Mouse (Mus musculus): ENCODE measurements at regions not wholly inside any gene's neighbourhood (a gene's known extent, or its start where the extent isn't known, plus 50 kb on each side); places are given as distances from the start of the nearest gene placed in this dataset.

GRCm38 (mm10) chr17:9995321-9995720 is 324.3 kb downstream of the Qk start:
- no peak for DNase-seq (ENCODE audit: low spot score in 2 of 2)

DNA sequence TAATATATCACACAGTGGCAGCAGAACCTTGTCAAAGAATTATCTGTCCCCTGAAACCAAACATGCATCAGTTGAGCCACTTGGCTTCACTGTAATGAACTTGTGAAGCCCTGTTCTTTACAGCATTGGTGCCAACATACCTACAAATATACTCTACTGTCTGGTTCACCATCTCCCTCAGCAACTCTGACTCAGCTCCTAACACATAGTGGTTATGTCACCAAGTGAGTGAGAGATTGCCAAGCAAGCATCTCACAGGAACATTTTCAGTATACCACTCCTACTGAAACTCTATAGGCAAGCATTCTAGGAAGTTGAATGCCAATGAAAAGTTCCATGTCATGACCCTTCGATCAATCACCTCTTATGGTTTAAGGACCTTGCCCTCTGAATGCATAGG is 321.2 kb upstream of the Pabpc6 start:
- DNase-seq (ENCODE audit: low spot score in 2 of 2): no peak

GRCm38 (mm10) chr17:9981273-9981672 is 311.8 kb upstream of the Pabpc6 start:
- no peak for DNase-seq (ENCODE audit: low spot score in 2 of 2)

DNA sequence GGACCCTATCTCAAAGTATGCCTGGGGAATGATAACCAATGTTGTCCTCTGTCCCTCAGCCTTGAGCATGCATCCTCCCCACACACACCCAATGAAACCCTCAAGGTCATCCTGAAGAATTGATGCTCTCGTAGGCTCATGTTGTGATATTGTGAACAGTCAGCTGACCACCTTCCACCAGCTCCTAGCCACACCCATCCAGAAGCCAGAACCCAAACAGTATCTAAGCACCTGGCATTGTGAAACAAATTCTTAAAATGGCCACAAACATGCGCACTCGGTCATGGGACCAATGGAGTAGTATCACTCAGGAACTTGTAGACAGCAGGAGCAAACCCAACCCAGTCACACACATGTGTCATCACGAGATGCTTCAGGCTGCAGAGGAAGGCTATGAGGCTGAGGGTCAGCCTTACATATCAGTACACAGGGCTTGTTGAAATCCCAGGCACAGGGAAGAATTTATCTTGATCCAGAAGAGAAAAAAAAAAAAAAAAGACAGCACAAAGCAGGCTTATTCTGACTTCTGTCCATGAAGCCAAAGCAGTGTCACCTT is 307.4 kb upstream of the Pabpc6 start:
- DNase-seq (ENCODE audit: low spot score in 2 of 2): no peak

DNA sequence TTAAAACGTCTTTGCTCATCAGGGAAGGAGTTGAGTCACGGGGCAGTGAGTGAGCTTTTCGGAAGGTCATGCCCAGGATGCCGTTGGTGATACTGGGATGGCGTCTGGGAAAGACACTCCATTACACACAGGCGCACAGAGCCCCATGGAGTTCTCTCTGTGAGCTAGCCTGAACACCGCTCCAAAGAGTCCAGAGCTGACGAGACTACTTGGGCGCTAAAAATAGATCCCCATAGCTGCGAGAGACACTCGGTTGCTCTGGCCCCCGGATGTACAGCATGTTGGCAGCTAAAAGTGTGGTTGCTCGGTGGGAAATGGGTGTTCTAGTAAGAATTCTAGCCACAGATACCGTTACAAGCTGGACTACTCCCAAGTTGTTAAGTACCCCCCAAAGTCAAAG is 306.5 kb upstream of the Pabpc6 start:
- DNase-seq (ENCODE audit: low spot score in 2 of 2): no peak

- DNase-seq (ENCODE audit: low spot score in 2 of 2): no peak
These were observed 305.6 kb upstream of the Pabpc6 start for GRCm38 (mm10) chr17:9975153-9975552.

DNA sequence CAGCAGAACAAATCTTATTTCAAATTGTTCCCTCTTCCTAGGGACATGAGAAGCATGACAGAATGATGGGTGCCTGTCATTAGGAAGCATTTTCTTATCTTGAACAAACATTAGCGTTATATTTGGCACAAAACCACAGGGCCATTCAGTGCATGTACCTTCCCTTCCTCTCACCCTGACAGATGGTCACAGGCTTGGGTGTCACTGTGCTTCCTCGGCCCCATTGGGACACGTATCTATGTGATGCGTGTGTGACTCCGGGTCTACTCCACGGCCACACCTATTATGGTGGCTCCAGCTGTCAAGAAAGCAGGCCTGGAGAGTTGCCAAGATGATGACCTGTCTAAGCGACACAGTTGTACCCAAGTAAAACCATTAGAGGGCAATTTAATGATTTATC is 298.5 kb upstream of the Pabpc6 start:
- DNase-seq (ENCODE audit: low spot score in 2 of 2): no peak

GRCm38 (mm10) chr17:9962893-9963436 is 293.4 kb upstream of the Pabpc6 start:
- DNase-seq (ENCODE audit: low spot score in 2 of 2): no peak

GRCm38 (mm10) chr17:9948985-9949667 is 279.6 kb upstream of the Pabpc6 start:
- no peak for DNase-seq (ENCODE audit: low spot score in 2 of 2)

DNA sequence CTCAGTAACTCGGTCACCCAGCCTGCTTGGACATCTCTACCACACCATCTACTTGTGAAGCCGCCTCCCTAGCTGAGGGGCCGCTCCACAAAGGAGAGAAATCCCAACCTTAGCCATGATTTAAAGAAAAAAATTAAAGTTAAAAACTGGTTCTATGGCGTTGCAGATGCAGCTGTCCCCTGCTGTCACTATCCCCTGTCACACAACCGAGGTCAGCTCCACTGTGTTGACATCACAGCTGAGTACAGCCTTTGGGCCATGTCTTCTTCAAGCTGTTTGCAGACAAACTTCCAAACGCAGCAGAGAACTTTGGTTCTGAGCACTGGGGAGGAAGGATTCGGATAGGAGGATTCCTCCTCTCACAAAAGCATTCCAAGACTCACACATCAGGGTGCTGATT is 278.1 kb upstream of the Pabpc6 start:
- no peak for DNase-seq (ENCODE audit: low spot score in 2 of 2)

DNA sequence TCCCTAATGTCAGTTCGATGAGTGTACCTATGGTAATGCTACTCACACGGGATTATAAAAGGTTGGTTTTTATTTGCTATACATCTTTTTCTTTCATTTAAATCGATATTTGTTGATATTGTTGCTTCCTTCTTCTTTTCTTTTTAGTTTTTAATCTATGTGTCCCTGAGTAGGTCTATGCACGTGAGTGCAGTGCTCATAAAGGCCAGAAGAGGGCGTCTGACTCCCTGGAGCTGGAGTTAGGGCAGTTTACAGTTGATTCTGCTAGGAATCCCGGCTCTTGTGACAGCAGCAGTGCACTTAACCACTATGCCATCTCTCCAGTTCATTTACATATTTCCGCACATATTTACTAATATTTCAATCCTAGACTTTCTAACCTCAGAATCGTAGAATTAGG is 275.0 kb upstream of the Pabpc6 start:
- no peak for DNase-seq (ENCODE audit: low spot score in 2 of 2)

DNA sequence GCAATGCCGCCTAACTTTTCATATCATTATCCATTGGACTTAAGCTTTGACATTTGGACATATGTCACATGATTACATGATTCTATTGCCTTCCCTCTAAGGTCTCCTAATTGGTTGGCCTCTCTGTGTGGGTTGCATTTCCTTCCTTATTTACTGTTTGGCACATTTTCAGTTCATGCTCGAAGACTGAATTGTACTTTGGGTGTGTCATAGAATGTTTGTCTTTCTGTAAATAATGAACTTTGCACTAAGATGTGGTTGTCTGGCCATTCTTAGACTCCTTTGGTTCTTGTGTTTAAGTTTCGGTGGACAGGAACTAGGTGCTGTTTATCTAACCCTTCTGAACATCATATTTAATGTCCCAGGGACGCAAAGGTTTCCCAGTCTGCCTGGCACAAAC is 272.7 kb upstream of the Pabpc6 start:
- no peak for DNase-seq (ENCODE audit: low spot score in 2 of 2)

DNA sequence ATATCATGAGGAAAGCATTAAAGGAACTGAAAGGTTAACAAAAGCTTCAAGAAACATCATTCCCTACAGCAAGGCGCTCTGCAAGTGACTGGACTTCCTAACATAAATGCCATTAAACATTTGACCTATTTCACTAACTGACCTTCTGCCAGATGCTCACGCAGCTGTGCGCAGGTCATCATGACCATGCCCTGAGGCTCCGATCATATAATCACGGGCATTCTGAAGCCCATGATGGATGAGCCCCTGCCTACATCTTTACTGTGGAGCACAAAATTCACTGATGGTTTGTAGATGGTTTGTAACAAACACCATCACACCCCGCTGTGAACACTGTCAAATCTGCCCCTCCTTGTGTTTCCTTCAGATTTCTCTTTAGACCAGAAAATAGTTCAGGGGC is 270.1 kb upstream of the Pabpc6 start:
- no peak for DNase-seq (ENCODE audit: low spot score in 2 of 2)

DNA sequence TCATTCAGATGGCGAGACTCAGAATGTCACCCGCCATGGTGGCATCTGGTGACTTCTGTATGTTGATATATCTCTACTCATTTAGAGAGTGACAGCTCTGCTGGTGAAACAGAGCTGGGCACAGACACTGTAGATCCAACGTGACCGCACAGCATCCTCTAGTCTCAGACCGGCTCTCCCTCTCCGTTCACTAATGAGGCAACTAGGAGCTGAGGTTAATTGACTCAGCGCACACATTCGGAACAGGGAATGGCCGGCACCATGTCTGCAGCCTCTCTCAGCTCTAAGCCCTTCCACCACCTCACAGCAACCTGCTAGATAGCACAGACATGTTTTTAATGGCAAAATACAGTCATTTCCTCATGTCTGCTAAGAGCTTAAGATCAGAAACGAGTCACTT is 268.9 kb upstream of the Pabpc6 start:
- no peak for DNase-seq (ENCODE audit: low spot score in 2 of 2)

- DNase-seq (ENCODE audit: low spot score in 2 of 2): no peak
These were observed 267.7 kb upstream of the Pabpc6 start for GRCm38 (mm10) chr17:9937211-9937610.

DNA sequence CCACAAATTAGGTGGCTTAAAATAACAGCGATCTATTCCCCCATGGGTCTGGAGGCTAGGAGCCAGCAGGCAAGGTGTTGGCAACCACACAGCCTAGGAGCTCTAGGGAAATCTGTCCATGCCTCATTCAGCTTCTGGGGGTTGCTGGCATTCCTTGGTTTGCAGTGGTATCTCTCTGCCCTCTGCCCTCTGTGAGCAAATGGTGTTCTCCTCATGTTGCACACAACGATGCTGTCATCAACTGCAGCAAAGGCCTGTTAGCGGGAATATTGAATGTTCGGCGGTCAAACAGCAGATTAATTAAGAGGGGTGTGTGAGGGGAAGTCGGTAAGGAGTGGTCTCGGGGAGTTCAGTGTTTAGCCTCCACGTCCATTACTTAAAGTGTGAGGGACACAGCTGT is 262.7 kb upstream of the Pabpc6 start:
- no peak for DNase-seq (ENCODE audit: low spot score in 2 of 2)

GRCm38 (mm10) chr17:9931526-9931925 is 262.0 kb upstream of the Pabpc6 start:
- DNase-seq (ENCODE audit: low spot score in 2 of 2): no peak

GRCm38 (mm10) chr17:9929448-9930088 is 260.1 kb upstream of the Pabpc6 start:
- no peak for DNase-seq (ENCODE audit: low spot score in 2 of 2)

DNA sequence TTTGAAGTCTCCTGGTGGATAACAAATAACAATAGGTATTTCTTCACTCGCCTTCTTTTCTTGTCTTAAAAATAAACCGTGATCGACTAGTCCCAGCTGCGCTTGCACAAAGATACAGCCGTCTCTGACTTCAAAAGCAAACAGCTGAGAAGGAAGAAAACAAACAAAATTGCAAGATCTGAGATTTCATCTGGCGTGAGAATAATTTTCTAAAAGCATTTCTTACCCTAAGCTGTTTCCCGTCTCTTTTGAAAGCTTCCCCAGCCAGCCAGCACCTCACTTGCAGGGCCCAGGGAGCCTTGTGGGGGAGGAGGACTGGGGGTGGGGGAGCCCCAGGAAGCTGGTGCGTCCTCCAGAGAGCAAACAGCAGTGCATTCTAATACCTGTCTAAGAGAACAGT is 258.2 kb upstream of the Pabpc6 start:
- DNase-seq (ENCODE audit: low spot score in 2 of 2): no peak

DNA sequence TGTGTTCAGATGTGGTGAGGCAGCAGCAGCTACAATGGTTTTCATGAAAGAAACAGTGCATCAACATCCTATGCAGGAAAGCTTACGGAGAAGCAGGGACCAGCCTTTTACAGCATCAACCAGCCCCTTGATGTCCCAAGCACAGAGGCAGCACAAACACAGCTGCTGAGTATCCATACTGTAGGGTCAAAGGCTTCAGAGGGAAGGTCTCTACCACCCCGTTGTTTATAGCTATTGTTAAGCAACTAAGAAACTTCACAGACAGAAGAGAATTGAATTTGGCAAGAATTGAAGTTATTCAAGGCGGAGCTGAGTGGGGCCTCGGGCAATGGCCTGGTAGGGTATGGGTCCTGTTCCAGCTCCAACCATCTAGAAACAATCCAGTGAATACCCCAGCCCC is 256.8 kb upstream of the Pabpc6 start:
- no peak for DNase-seq (ENCODE audit: low spot score in 2 of 2)

DNA sequence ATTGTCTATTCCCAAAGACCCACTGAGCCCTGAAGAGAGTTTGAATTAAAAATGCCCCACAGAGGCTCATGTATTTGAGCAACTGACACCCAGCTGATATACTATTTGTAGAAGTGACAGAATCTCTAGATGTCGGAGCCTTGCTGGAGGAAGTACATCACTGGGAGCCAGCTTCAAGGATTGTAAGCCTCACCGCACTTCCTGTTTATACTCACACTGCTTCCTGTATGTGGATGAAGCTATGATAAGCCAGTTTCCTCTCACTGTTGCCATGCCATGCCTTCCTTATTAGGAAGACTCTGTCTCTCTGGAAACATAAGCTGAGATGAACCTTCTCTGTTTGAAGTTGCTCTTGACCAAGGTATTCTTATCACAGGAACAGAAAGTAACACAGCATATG is 251.8 kb upstream of the Pabpc6 start:
- DNase-seq (ENCODE audit: low spot score in 2 of 2): no peak

DNA sequence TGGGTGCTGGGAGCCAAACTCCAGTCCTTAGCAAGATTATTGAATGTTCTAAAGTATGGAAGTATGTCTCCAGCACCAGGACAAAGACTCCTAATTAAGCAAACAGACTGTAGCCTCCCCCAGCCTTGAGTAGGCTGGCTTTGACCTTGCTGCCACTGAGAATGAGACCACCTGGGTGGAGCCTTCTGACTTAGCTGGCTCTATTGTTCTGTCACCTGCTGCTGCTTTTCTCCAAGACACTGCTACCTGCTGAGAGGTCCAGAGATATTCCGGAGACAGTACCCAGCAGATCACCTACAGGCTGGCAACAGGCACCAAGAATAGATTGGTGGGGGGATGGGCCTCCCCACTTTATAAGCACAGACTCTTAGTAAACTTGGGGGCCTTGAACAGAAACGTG is 247.5 kb upstream of the Pabpc6 start:
- DNase-seq (ENCODE audit: low spot score in 2 of 2): no peak

DNA sequence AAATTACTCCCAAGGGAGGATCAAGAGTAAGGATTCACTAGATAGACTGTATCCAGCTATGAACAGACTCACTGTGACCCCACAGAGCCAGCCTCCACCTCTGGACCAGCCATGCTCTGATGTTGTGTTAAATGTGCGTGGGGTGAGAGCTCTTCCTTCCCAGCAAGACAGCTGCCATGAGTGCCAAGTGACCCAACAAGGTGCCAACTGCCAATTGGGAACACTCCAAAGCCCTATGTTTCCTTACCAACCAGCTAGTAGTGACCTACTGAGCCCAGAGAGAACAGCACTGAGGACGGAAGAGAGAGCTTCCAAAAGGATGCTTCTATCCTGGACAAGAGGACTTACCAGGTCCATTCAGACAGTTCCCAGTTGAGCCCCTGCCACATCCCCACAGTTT is 241.3 kb upstream of the Pabpc6 start:
- DNase-seq (ENCODE audit: low spot score in 2 of 2): no peak

All from spleen, postnatal 4 days (tissue).